Mouse (Mus musculus) embryonic facial prominence, embryonic 10.5 days (tissue): ENCODE results near the gene Oaf. TPM values are rescaled to one million over a fixed set of nuclear protein-coding genes. Genes with fewer than 3 reads are reported as not detected.
A peak's percentile ranks its signal among the peaks of the same experiment; 100 is the strongest.

Experiments
- DNase-seq: peaks from one replicate; pipeline ENCODE4 v3.0.0-alpha.2; 2017; ENCODE audit warnings: low spot score
- H3K27ac ChIP-seq: fragments of 300-500 bp; sonication (generic); replicated peaks from 2 replicates; pipeline ENCODE4 v1.5.1; 2016; ENCODE audit warnings: mild to moderate bottlenecking
- H3K27me3 ChIP-seq: fragments of 300-500 bp; sonication (generic); replicated peaks from 2 replicates; pipeline ENCODE4 v1.6.1; 2016; ENCODE audit warnings: low read depth, mild to moderate bottlenecking; ENCODE audit not compliant: poor library complexity, severe bottlenecking
- H3K36me3 ChIP-seq: fragments of 300-500 bp; sonication (generic); replicated peaks from 2 replicates; pipeline ENCODE4 v1.6.1; 2016; ENCODE audit warnings: mild to moderate bottlenecking, moderate library complexity
- H3K4me1 ChIP-seq: fragments of 300-500 bp; sonication (generic); 2 replicates; pipeline ENCODE4 v1.6.1; 2016
- H3K4me3 ChIP-seq: fragments of 300-500 bp; sonication (generic); 2 replicates; pipeline ENCODE4 v1.5.1; 2016; ENCODE audit warnings: mild to moderate bottlenecking, moderate library complexity
- H3K9me3 ChIP-seq: fragments of 300-500 bp; sonication (generic); 2 replicates; pipeline ENCODE4 v1.6.1; 2016; ENCODE audit warnings: mild to moderate bottlenecking
- WGBS: fragments of 180-500 bp; shearing (Covaris S2); methylation state at CpG from one replicate; pipeline ENCODE4 v1.1.7; 2016; 5-methylcytosine and 5-hydroxymethylcytosine counted together
- polyA plus RNA-seq: library from polyadenylated mRNA; unstranded; fragments of >200 nt; fragmentation: Nextera tagmentation; extraction: Ambion mirVana; gene quantifications from 2 replicates; pipeline ENCODE4 v1.2.1, GENCODE M21; 2016

Oaf gene
- polyA plus RNA-seq, 1 experiment from 2014 or later = 57.0 TPM

GRCm38 (mm10) chr9:43262811-43263550, 23.3 kb upstream of the Oaf start:
- Histone ChIP-seq H3K4me3 (no peak overlapping the region), H3K4me1 (peaks cover 60% of the 10 kb centered on the region), H3K27ac (peak overlapping the region; percentile 89), H3K9me3 (no peaks in the 10 kb centered on the region), H3K27me3 (0 out of 2 replicates have a peak, but pooled peaks cover 5% of the 10 kb centered on the region), H3K36me3 (no peaks in the 10 kb centered on the region)
- peak; percentile 39 for DNase-seq
- WGBS = 71% methylated on average over 9 of the region's 9 CpGs

- DNase-seq = peak; percentile 30
- Histone ChIP-seq H3K4me1 (peaks cover 66% of the 10 kb centered on the region), H3K36me3 (no peaks in the 10 kb centered on the region), H3K9me3 (no peaks in the 10 kb centered on the region), H3K4me3 (no peak overlapping the region), H3K27me3 (0 out of 2 replicates have a peak, but pooled peaks cover 5% of the 10 kb centered on the region), H3K27ac (peak overlapping the region; percentile 89)
- 60% methylated on average over 4 of the region's 4 CpGs for WGBS
Observed at GRCm38 (mm10) chr9:43262390-43262789, 22.7 kb upstream of the Oaf start.

- Histone ChIP-seq H3K4me3 (no peak overlapping the region), H3K27me3 (0 out of 2 replicates have a peak, but pooled peaks cover 5% of the 10 kb centered on the region), H3K9me3 (no peaks in the 10 kb centered on the region), H3K4me1 (peaks cover 71% of the 10 kb centered on the region), H3K27ac (peak overlapping the region; percentile 89), H3K36me3 (no peaks in the 10 kb centered on the region)
- no peak for DNase-seq
- 22% methylated on average over 2 of the region's 2 CpGs for WGBS
Observed at GRCm38 (mm10) chr9:43261941-43262340, 22.2 kb upstream of the Oaf start.

GRCm38 (mm10) chr9:43261124-43261907, 21.6 kb upstream of the Oaf start:
- 0 out of 2 replicates have a peak, but pooled peaks cover 4% of the 10 kb centered on the region for H3K27me3 ChIP-seq
- peak; percentile 72 for DNase-seq
- H3K4me3 ChIP-seq = no peak overlapping the region
- H3K9me3 ChIP-seq = no peaks in the 10 kb centered on the region
- 34% methylated on average over 4 of the region's 4 CpGs for WGBS
- peak overlapping the region; percentile 89 for H3K27ac ChIP-seq
- H3K36me3 ChIP-seq = no peaks in the 10 kb centered on the region
- H3K4me1 ChIP-seq = peaks cover 76% of the 10 kb centered on the region

- DNase-seq = no peak
- peaks cover 82% of the 10 kb centered on the region for H3K4me1 ChIP-seq
- H3K36me3 ChIP-seq = no peaks in the 10 kb centered on the region
- peak overlapping the region; percentile 89 for H3K27ac ChIP-seq
- H3K27me3 ChIP-seq = no peaks in the 10 kb centered on the region
- no peak overlapping the region for H3K4me3 ChIP-seq
- 80% methylated on average over 7 of the region's 7 CpGs for WGBS
- no peaks in the 10 kb centered on the region for H3K9me3 ChIP-seq
Observed at GRCm38 (mm10) chr9:43260661-43261060, 20.9 kb upstream of the Oaf start.

GRCm38 (mm10) chr9:43253271-43253681, 13.6 kb upstream of the Oaf start:
- WGBS = 11% methylated on average over 5 of the region's 5 CpGs
- Histone ChIP-seq H3K4me3 (peak overlapping the region; percentile 35), H3K36me3 (no peaks in the 10 kb centered on the region), H3K9me3 (no peaks in the 10 kb centered on the region), H3K27me3 (no peaks in the 10 kb centered on the region), H3K27ac (peak overlapping the region; percentile 88), H3K4me1 (peaks cover 76% of the 10 kb centered on the region)
- peak; percentile 86 for DNase-seq

- Histone ChIP-seq H3K9me3 (no peaks in the 10 kb centered on the region), H3K4me1 (peaks cover 77% of the 10 kb centered on the region), H3K27me3 (no peaks in the 10 kb centered on the region), H3K36me3 (no peaks in the 10 kb centered on the region), H3K27ac (peak overlapping the region; percentile 88), H3K4me3 (peak overlapping the region; percentile 35)
- DNase-seq = peak; percentile 91
- WGBS = 30% methylated on average over 3 of the region's 3 CpGs
Observed at GRCm38 (mm10) chr9:43252790-43253189, 13.1 kb upstream of the Oaf start.

DNA sequence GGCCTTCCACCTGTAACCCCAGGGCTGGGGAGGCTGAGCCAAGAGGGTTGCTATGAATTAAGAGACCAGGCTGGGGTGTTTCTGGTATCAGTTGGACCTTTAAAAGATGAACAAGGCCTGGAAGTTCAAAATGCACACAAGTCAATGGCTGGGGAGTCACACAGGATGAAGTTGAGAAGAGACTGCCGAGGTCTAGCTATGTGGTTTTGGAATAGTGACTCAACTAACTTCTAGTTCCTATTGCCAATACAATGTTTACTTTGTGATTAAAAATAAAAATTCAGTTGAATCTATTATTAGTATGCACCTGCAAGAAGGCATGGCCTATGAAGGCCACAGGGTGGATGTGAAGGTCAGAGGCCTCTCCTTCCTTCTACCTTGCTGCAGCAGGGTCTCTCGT, 12.1 kb upstream of the Oaf start:
- Histone ChIP-seq H3K27me3 (no peaks in the 10 kb centered on the region), H3K4me3 (no peak overlapping the region), H3K9me3 (no peaks in the 10 kb centered on the region), H3K36me3 (no peaks in the 10 kb centered on the region), H3K27ac (peak overlapping the region; percentile 88), H3K4me1 (peaks cover 76% of the 10 kb centered on the region)
- DNase-seq = no peak
- WGBS = 80% methylated on average over 2 of the region's 2 CpGs

DNA sequence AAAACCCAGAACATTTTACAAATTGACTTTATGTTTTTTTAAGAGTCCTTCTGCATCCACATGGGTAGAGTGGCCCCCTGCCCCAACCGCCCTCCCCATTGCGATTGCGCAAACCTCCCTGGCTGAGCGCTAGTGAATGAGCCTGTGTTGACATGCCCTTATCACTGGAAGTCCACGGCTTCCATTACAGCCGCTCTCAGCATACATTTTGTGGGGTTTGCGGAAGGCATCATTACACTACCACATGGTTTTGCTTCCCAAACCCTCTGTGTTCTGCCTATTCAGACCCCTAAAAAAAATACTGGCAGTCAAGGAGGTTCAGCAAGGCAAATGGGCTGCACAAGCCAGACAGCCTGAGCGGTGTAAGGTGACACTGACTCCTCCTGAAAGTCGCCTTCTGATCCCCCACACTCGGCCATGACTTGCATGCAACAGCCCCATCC, 7.0 kb upstream of the Oaf start:
- DNase-seq = peak; percentile 39
- peaks cover 51% of the 10 kb centered on the region for H3K4me1 ChIP-seq
- H3K27ac ChIP-seq = peak overlapping the region; percentile 77
- H3K4me3 ChIP-seq = 0 out of 2 replicates have a peak overlapping the region, but pooled peaks have one; percentile 1
- 25% methylated on average over 10 of the region's 10 CpGs for WGBS
- H3K27me3 ChIP-seq = no peaks in the 10 kb centered on the region
- H3K36me3 ChIP-seq = no peaks in the 10 kb centered on the region
- no peaks in the 10 kb centered on the region for H3K9me3 ChIP-seq

DNA sequence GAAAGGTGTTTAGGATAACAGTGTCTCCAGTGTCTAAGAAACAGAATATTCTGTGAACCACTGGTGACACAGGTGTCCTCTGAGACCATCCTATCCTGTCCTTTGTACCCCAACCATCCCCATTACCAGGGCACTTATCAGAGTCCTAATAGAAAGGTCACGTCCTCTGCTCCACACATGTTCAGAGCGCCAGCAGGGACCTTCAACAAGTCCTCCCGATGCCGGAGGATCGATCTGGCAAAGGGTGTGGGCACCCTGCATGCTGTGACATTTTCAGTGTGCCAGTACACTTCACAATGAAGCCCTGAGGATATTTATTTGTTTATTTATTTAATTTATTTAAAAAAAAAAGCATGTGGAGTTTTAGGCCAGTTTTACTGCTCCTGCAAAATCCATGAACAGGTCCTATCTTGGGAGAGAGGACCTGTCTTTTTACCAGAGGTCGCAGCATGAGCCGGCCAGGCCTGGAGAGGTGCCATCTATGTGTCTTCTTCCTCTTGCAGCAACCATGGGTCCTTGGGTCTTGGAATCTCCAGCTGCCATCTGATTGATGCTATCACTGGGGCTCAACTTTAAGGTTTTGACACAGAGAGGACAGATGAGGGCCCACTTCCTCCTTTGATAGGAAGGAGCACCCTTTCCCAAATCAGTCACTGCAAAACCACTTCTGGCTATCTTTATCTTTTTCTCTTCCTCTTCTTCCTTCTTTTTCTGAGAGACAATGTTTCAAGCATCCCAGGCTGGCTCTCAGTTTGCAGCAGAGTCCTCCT, 6.3 kb upstream of the Oaf start:
- Histone ChIP-seq H3K9me3 (no peaks in the 10 kb centered on the region), H3K36me3 (no peaks in the 10 kb centered on the region), H3K27me3 (no peaks in the 10 kb centered on the region), H3K27ac (peak overlapping the region; percentile 77), H3K4me1 (peaks cover 51% of the 10 kb centered on the region), H3K4me3 (no peak overlapping the region)
- DNase-seq = no peak
- 85% methylated on average over 7 of the region's 7 CpGs for WGBS

GRCm38 (mm10) chr9:43242432-43242831, 2.7 kb upstream of the Oaf start:
- Histone ChIP-seq H3K9me3 (no peaks in the 10 kb centered on the region), H3K36me3 (no peaks in the 10 kb centered on the region), H3K27me3 (peaks cover 17% of the 10 kb centered on the region), H3K27ac (peak overlapping the region; percentile 14; the same call in 1 of the 2 replicates), H3K4me3 (no peak overlapping the region), H3K4me1 (peaks cover 71% of the 10 kb centered on the region)
- 87% methylated on average over 5 of the region's 5 CpGs for WGBS
- DNase-seq = no peak

GRCm38 (mm10) chr9:43241970-43242369, 2.3 kb upstream of the Oaf start:
- Histone ChIP-seq H3K27me3 (peaks cover 19% of the 10 kb centered on the region), H3K4me1 (peaks cover 72% of the 10 kb centered on the region), H3K9me3 (no peaks in the 10 kb centered on the region), H3K36me3 (peaks cover 1% of the 10 kb centered on the region; the same call in 1 of the 2 replicates), H3K27ac (peak overlapping the region; percentile 70; the same call in 1 of the 2 replicates), H3K4me3 (no peak overlapping the region)
- WGBS = 81% methylated on average over 8 of the region's 8 CpGs
- DNase-seq = no peak
